Mouse (Mus musculus): ENCODE measurements at regions not wholly inside any gene's neighbourhood (a gene's known extent, or its start where the extent isn't known, plus 50 kb on each side); places are given as distances from the start of the nearest gene placed in this dataset.

- Histone ChIP-seq H3K4me3 (replicated peaks in 1 of 3; ENCODE audit: low read depth in 2 of 3, low read length in 2 of 3, poor library complexity in 1 of 3) (no peak overlapping the region), H3K27ac (ENCODE audit: insufficient read depth, low read depth) (no peak overlapping the region), H3K4me2 (ENCODE audit: insufficient read depth, low read depth, poor library complexity, severe bottlenecking) (no peak overlapping the region), H3K9ac (ENCODE audit: insufficient read depth, low read depth) (no peak overlapping the region), H3K79me2 (replicated peaks; ENCODE audit: control insufficient read depth, extremely low read depth, insufficient read depth, poor library complexity, severe bottlenecking) (no peaks in the 10 kb centered on the region), H3K4me1 (ENCODE audit: control insufficient read depth in 1 of 2, insufficient read depth in 2 of 2) (no peaks in the 10 kb centered on the region), H3K36me3 (replicated peaks in 1 of 2; ENCODE audit: control insufficient read depth in 1 of 2, insufficient read depth in 1 of 2, low read length in 1 of 2) (no peaks in the 10 kb centered on the region), H3K9me3 (replicated peaks; ENCODE audit: low read length) (peaks cover 85% of the 10 kb centered on the region), H3K27me3 (replicated peaks) (no peaks in the 10 kb centered on the region)
- dilution Hi-C loops (cut with MboI; ENCODE audit: extremely low pct_ligation_motif_present, extremely low pct_unique_long_range_greater_than_20kb, low sequenced_read_pairs), result no loop called here
- no peak for DNase-seq (ENCODE audit: extremely low read depth)
- in situ Hi-C loops (cut with MboI; ENCODE audit: low pct_ligation_motif_present, low pct_unique_long_range_greater_than_20kb, low sequenced_read_pairs), result no loop called here
- TF ChIP-seq KAT2A (IDR thresholded peaks at IDR 0.05; ENCODE audit: insufficient replicate concordance, low read length) (no peak), GABPA (IDR thresholded peaks at IDR 0.05; ENCODE audit: insufficient replicate concordance, low read depth, low read length) (no peak), RAD21 (IDR thresholded peaks at IDR 0.05; ENCODE audit: low read depth, low read length) (no peak), MAZ (IDR thresholded peaks at IDR 0.05; ENCODE audit: low read depth, low read length) (no peak), MAFK (IDR thresholded peaks at IDR 0.05; ENCODE audit: insufficient replicate concordance, low read length) (no peak), MXI1 (IDR thresholded peaks at IDR 0.05; ENCODE audit: low read depth, low read length) (no peak), ZC3H11A (IDR thresholded peaks at IDR 0.05; ENCODE audit: low read depth, low read length) (no peak), HCFC1 (IDR thresholded peaks at IDR 0.05; ENCODE audit: low read depth, low read length) (no peak), RCOR1 (conservative IDR thresholded peaks at IDR 0.05; ENCODE audit: low read depth, low read length) (no peak), TBP (conservative IDR thresholded peaks at IDR 0.05; ENCODE audit: low read depth, low read length) (no peak), MYC (IDR thresholded peaks at IDR 0.05; ENCODE audit: low read depth, low read length) (no peak), CHD1 (IDR thresholded peaks at IDR 0.05; ENCODE audit: low read depth, low read length) (no peak), MEF2A (IDR thresholded peaks at IDR 0.05; ENCODE audit: borderline replicate concordance, low read depth, low read length) (no peak), EP300 (IDR thresholded peaks at IDR 0.05; ENCODE audit: low read length) (no peak), JUND (conservative IDR thresholded peaks at IDR 0.05; ENCODE audit: low read depth, low read length) (no peak), ZMIZ1 (IDR thresholded peaks at IDR 0.05; ENCODE audit: low read depth, low read length) (no peak), ELF1 (IDR thresholded peaks at IDR 0.05; ENCODE audit: low read depth, low read length) (no peak)
Measured at GRCm38 (mm10) chr10:120526991-120527390, 50.7 kb upstream of the Hmga2 start.

Data from CH12.LX (cell line).